Mouse (Mus musculus) intestine, embryonic 15.5 days (tissue): ENCODE measurements around the gene Sdccag8. TPM values are rescaled to one million over a fixed set of nuclear protein-coding genes. Genes with fewer than 3 reads are reported as not detected.

Source experiments
- ATAC-seq: fragments of 200-750 bp; cut with Nextera tagmentation; 2 replicates; pipeline ENCODE4 v1.8.0; 2017; ENCODE audit warnings: moderate TSS enrichment, moderate library complexity
- H3K27ac ChIP-seq: fragments of 300-500 bp; sonication (generic); 2 replicates; pipeline ENCODE4 v1.5.1; 2015; ENCODE audit warnings: mild to moderate bottlenecking, inconsistent platforms
- H3K27me3 ChIP-seq: fragments of 300-500 bp; sonication (generic); replicated peaks from 2 replicates; pipeline ENCODE4 v1.6.1; 2015; ENCODE audit warnings: inconsistent platforms
- H3K36me3 ChIP-seq: fragments of 300-500 bp; sonication (generic); 2 replicates; pipeline ENCODE4 v1.6.1; 2015; ENCODE audit warnings: inconsistent platforms
- H3K4me1 ChIP-seq: fragments of 300-500 bp; sonication (generic); replicated peaks from 2 replicates; pipeline ENCODE4 v1.6.1; 2015; ENCODE audit warnings: inconsistent platforms
- H3K4me2 ChIP-seq: fragments of 300-500 bp; sonication (generic); replicated peaks from 2 replicates; pipeline ENCODE4 v1.6.1; 2015; ENCODE audit warnings: mild to moderate bottlenecking, inconsistent platforms
- H3K4me3 ChIP-seq: fragments of 300-500 bp; sonication (generic); replicated peaks from 2 replicates; pipeline ENCODE4 v1.5.1; 2015; ENCODE audit warnings: inconsistent platforms
- H3K9ac ChIP-seq: fragments of 300-500 bp; sonication (generic); 2 replicates; pipeline ENCODE4 v1.6.1; 2015; ENCODE audit warnings: inconsistent platforms
- H3K9me3 ChIP-seq: fragments of 300-500 bp; sonication (generic); 2 replicates; pipeline ENCODE4 v1.6.1; 2016; ENCODE audit warnings: inconsistent platforms
- WGBS: fragments of 180-500 bp; shearing (Covaris S2); methylation state at CpG from one replicate; pipeline ENCODE4 v1.1.7; 2015; 5-methylcytosine and 5-hydroxymethylcytosine counted together
- polyA plus RNA-seq: library from polyadenylated mRNA; unstranded; fragments of >200 nt; fragmentation: Nextera tagmentation; extraction: Ambion mirVana; gene quantifications from 2 replicates; pipeline ENCODE4 v1.2.1, GENCODE M21; 2015

The Sdccag8 gene
- polyA plus RNA-seq, 1 experiment from 2014 or later, result 23.9 TPM

GRCm38 (mm10) chr1:176982671-176983070 lies 168.2 kb downstream of the Sdccag8 start:
- Histone ChIP-seq H3K9ac (no peak overlapping the region), H3K4me1 (peaks cover 6% of the 10 kb centered on the region; the same call in 1 of the 2 replicates), H3K4me3 (no peak overlapping the region), H3K27me3 (no peaks in the 10 kb centered on the region), H3K4me2 (no peak overlapping the region), H3K27ac (no peak overlapping the region), H3K9me3 (no peaks in the 10 kb centered on the region), H3K36me3 (no peaks in the 10 kb centered on the region)
- peak; percentile 66 for ATAC-seq
- 49% methylated on average over 8 of the region's 8 CpGs for WGBS

- H3K27me3 ChIP-seq, result no peaks in the 10 kb centered on the region
- H3K9me3 ChIP-seq, result no peaks in the 10 kb centered on the region
- no peak overlapping the region for H3K9ac ChIP-seq
- H3K27ac ChIP-seq, result no peak overlapping the region
- no peak overlapping the region for H3K4me3 ChIP-seq
- H3K4me1 ChIP-seq, result peaks cover 6% of the 10 kb centered on the region; the same call in 1 of the 2 replicates
- ATAC-seq, result no peak
- 54% methylated on average over 6 of the region's 6 CpGs for WGBS
- no peak overlapping the region for H3K4me2 ChIP-seq
- no peaks in the 10 kb centered on the region for H3K36me3 ChIP-seq
These were observed 171.2 kb downstream of the Sdccag8 start for GRCm38 (mm10) chr1:176985691-176986090.

GRCm38 (mm10) chr1:176986275-176986674 lies 171.8 kb downstream of the Sdccag8 start:
- Histone ChIP-seq H3K4me3 (no peak overlapping the region), H3K4me2 (no peak overlapping the region), H3K27ac (no peak overlapping the region), H3K27me3 (no peaks in the 10 kb centered on the region), H3K9me3 (no peaks in the 10 kb centered on the region), H3K36me3 (no peaks in the 10 kb centered on the region), H3K9ac (no peak overlapping the region), H3K4me1 (peaks cover 6% of the 10 kb centered on the region; the same call in 1 of the 2 replicates)
- 57% methylated on average over 6 of the region's 6 CpGs for WGBS
- ATAC-seq, result no peak

- no peak overlapping the region for H3K27ac ChIP-seq
- no peaks in the 10 kb centered on the region for H3K9me3 ChIP-seq
- H3K4me3 ChIP-seq, result no peak overlapping the region
- no peak overlapping the region for H3K9ac ChIP-seq
- no peaks in the 10 kb centered on the region for H3K36me3 ChIP-seq
- peaks cover 6% of the 10 kb centered on the region; the same call in 1 of the 2 replicates for H3K4me1 ChIP-seq
- H3K27me3 ChIP-seq, result no peaks in the 10 kb centered on the region
- 65% methylated on average over 6 of the region's 6 CpGs for WGBS
- no peak overlapping the region for H3K4me2 ChIP-seq
- ATAC-seq, result no peak
These were observed 172.7 kb downstream of the Sdccag8 start for GRCm38 (mm10) chr1:176986990-176987740.

- no peaks in the 10 kb centered on the region; the same call in 1 of the 2 replicates for H3K4me1 ChIP-seq
- WGBS, result 88% methylated on average over 4 of the region's 4 CpGs
- no peaks in the 10 kb centered on the region for H3K9me3 ChIP-seq
- H3K4me3 ChIP-seq, result no peak overlapping the region
- no peak overlapping the region for H3K27ac ChIP-seq
- no peak for ATAC-seq
- H3K4me2 ChIP-seq, result no peak overlapping the region
- H3K9ac ChIP-seq, result no peak overlapping the region
- H3K27me3 ChIP-seq, result no peaks in the 10 kb centered on the region
- no peaks in the 10 kb centered on the region for H3K36me3 ChIP-seq
These were observed 177.0 kb downstream of the Sdccag8 start for GRCm38 (mm10) chr1:176991473-176991872.

GRCm38 (mm10) chr1:176992517-176992916 lies 178.1 kb downstream of the Sdccag8 start:
- no peak for ATAC-seq
- Histone ChIP-seq H3K27ac (no peak overlapping the region), H3K9ac (no peak overlapping the region), H3K36me3 (no peaks in the 10 kb centered on the region), H3K27me3 (no peaks in the 10 kb centered on the region), H3K9me3 (no peaks in the 10 kb centered on the region), H3K4me2 (no peak overlapping the region), H3K4me1 (peaks cover 4% of the 10 kb centered on the region; the same call in 1 of the 2 replicates), H3K4me3 (no peak overlapping the region)
- 84% methylated on average over 8 of the region's 8 CpGs for WGBS

- H3K36me3 ChIP-seq, result no peaks in the 10 kb centered on the region
- WGBS, result 77% methylated on average over 18 of the region's 18 CpGs
- H3K9me3 ChIP-seq, result no peaks in the 10 kb centered on the region
- H3K9ac ChIP-seq, result no peak overlapping the region
- no peak for ATAC-seq
- H3K4me2 ChIP-seq, result no peak overlapping the region
- H3K27me3 ChIP-seq, result no peaks in the 10 kb centered on the region
- H3K4me3 ChIP-seq, result no peak overlapping the region
- H3K4me1 ChIP-seq, result peaks cover 8% of the 10 kb centered on the region; the same call in 1 of the 2 replicates
- H3K27ac ChIP-seq, result no peak overlapping the region
These were observed 178.9 kb downstream of the Sdccag8 start for GRCm38 (mm10) chr1:176993141-176994010.

- Histone ChIP-seq H3K9ac (no peak overlapping the region), H3K36me3 (no peaks in the 10 kb centered on the region), H3K4me3 (no peak overlapping the region), H3K4me1 (peaks cover 8% of the 10 kb centered on the region; the same call in 1 of the 2 replicates), H3K9me3 (no peaks in the 10 kb centered on the region), H3K27me3 (no peaks in the 10 kb centered on the region), H3K27ac (no peak overlapping the region), H3K4me2 (no peak overlapping the region)
- no peak for ATAC-seq
- WGBS, result 60% methylated on average over 7 of the region's 7 CpGs
These were observed 179.6 kb downstream of the Sdccag8 start for GRCm38 (mm10) chr1:176994087-176994486.

- Histone ChIP-seq H3K9me3 (no peaks in the 10 kb centered on the region), H3K27ac (peak overlapping the region; percentile 18; the same call in 1 of the 2 replicates), H3K4me3 (no peak overlapping the region), H3K36me3 (no peaks in the 10 kb centered on the region), H3K27me3 (no peaks in the 10 kb centered on the region), H3K4me1 (peaks cover 8% of the 10 kb centered on the region; the same call in 1 of the 2 replicates), H3K4me2 (no peak overlapping the region), H3K9ac (no peak overlapping the region)
- WGBS, result 58% methylated on average over 11 of the region's 11 CpGs
- ATAC-seq, result no peak
These were observed 180.4 kb downstream of the Sdccag8 start for GRCm38 (mm10) chr1:176994707-176995418.

GRCm38 (mm10) chr1:176995419-176995775 lies 180.9 kb downstream of the Sdccag8 start:
- no peak overlapping the region for H3K4me2 ChIP-seq
- peaks cover 8% of the 10 kb centered on the region; the same call in 1 of the 2 replicates for H3K4me1 ChIP-seq
- no peak overlapping the region for H3K9ac ChIP-seq
- peak overlapping the region; percentile 18 for H3K27ac ChIP-seq
- no peaks in the 10 kb centered on the region for H3K36me3 ChIP-seq
- 72% methylated on average over 4 of the region's 4 CpGs for WGBS
- H3K9me3 ChIP-seq, result no peaks in the 10 kb centered on the region
- peak; percentile 39; the same call in 1 of the 2 replicates for ATAC-seq
- no peaks in the 10 kb centered on the region for H3K27me3 ChIP-seq
- H3K4me3 ChIP-seq, result no peak overlapping the region

- Histone ChIP-seq H3K9ac (no peak overlapping the region), H3K36me3 (no peaks in the 10 kb centered on the region), H3K27ac (no peak overlapping the region), H3K27me3 (no peaks in the 10 kb centered on the region), H3K9me3 (no peaks in the 10 kb centered on the region), H3K4me3 (no peak overlapping the region), H3K4me1 (peaks cover 8% of the 10 kb centered on the region; the same call in 1 of the 2 replicates), H3K4me2 (no peak overlapping the region)
- 91% methylated on average over 3 of the region's 3 CpGs for WGBS
- no peak for ATAC-seq
These were observed 181.7 kb downstream of the Sdccag8 start for GRCm38 (mm10) chr1:176996166-176996565.
